Mouse (Mus musculus) sigmoid colon, adult 10 weeks (tissue): ENCODE measurements around the gene Zfp260. TPM values are rescaled to one million over a fixed set of nuclear protein-coding genes. Genes with fewer than 3 reads are reported as not detected.

Experiments used
- polyA plus RNA-seq: library from polyadenylated mRNA; stranded (reverse); fragments of 350-450 nt; fragmentation: Illumina TruSeq; extraction: RNeasy Lipid Tissue Mini Kit (QIAGEN cat#74804); gene quantifications from one replicate; pipeline ENCODE4 v1.2.3, GENCODE M21; 2014; ENCODE audit warnings: low read depth, low replicate concordance

The Zfp260 gene
- polyA plus RNA-seq, result 139 TPM

GRCm38 (mm10) chr7:30094646-30095429, at the start of gene Zfp260:
Zfp260 (plus strand) TSS chr7:30094777.

GRCm38 (mm10) chr7:30050882-30051548, 43.6 kb upstream of the Zfp260 start, which contains the start of gene Zfp14:
Zfp14 (minus strand) TSS chr7:30051380.

GRCm38 (mm10) chr7:30072146-30073028, 22.2 kb upstream of the Zfp260 start, which contains the start of gene Zfp82:
Zfp82 (minus strand) TSS chr7:30072900.

GRCm38 (mm10) chr7:30090092-30090969, 4.2 kb upstream of the Zfp260 start, which contains the start of the genes Gm26920 and Zfp566:
Gm26920 (minus strand) TSS chr7:30090410.
Zfp566 (minus strand) TSS chr7:30090527.

GRCm38 (mm10) chr7:30121308-30122187, 27.0 kb downstream of the Zfp260 start, which contains the start of gene Zfp382:
Zfp382 (plus strand) TSS chr7:30121942.

Other genes with a start within 250 kb of the Zfp260 start
- gene Zfp940, start 241.1 kb upstream of the Zfp260 start, polyA plus RNA-seq, result 2.3 TPM
- gene Zfp420, start 234.8 kb upstream of the Zfp260 start, polyA plus RNA-seq, result 21.9 TPM
- 5.2 TPM for gene Zfp27, start 188.2 kb upstream of the Zfp260 start, polyA plus RNA-seq
- gene Zfp383, start 186.6 kb upstream of the Zfp260 start, polyA plus RNA-seq, result 8.7 TPM
- gene Zfp74, start 140.7 kb upstream of the Zfp260 start, polyA plus RNA-seq, result 5.9 TPM
- 6.9 TPM for gene Zfp568, start 110.8 kb upstream of the Zfp260 start, polyA plus RNA-seq
- gene Zfp14, start 43.4 kb upstream of the Zfp260 start, polyA plus RNA-seq, result 5.6 TPM
- 3.4 TPM for gene Zfp82, start 21.9 kb upstream of the Zfp260 start, polyA plus RNA-seq
- gene Gm26920, start 4.4 kb upstream of the Zfp260 start, polyA plus RNA-seq, result not detected
- gene Zfp566, start 4.2 kb upstream of the Zfp260 start, polyA plus RNA-seq, result 3.4 TPM
- 2.6 TPM for gene Zfp382, start 27.2 kb downstream of the Zfp260 start, polyA plus RNA-seq
- gene Zfp146, start 75.0 kb downstream of the Zfp260 start, polyA plus RNA-seq, result 41.6 TPM
- 2.4 TPM for gene Cox7a1, start 89.4 kb downstream of the Zfp260 start, polyA plus RNA-seq
- gene Capns1, start 104.0 kb downstream of the Zfp260 start, polyA plus RNA-seq, result 84.3 TPM
- 1.5 TPM for gene Polr2i, start 137.2 kb downstream of the Zfp260 start, polyA plus RNA-seq
- gene Tbcb, start 137.5 kb downstream of the Zfp260 start, polyA plus RNA-seq, result 5.3 TPM
- gene Ovol3, start 140.9 kb downstream of the Zfp260 start, polyA plus RNA-seq, result not detected
- gene Thap8, start 185.3 kb downstream of the Zfp260 start, polyA plus RNA-seq, result not detected
- gene Wdr62, start 185.6 kb downstream of the Zfp260 start, polyA plus RNA-seq, result 0.69 TPM
- gene Clip3, start 197.0 kb downstream of the Zfp260 start, polyA plus RNA-seq, result 7.0 TPM
- gene Alkbh6, start 213.9 kb downstream of the Zfp260 start, polyA plus RNA-seq, result 5.6 TPM
- 1.7 TPM for gene Syne4, start 220.0 kb downstream of the Zfp260 start, polyA plus RNA-seq
- 1.8 TPM for gene E130208F15Rik, start 227.0 kb downstream of the Zfp260 start, polyA plus RNA-seq
- gene Sdhaf1, start 229.1 kb downstream of the Zfp260 start, polyA plus RNA-seq, result 2.2 TPM